Mouse (Mus musculus) left cerebral cortex, postnatal 14 days (tissue): ENCODE measurements around the gene Tsga13. TPM values are rescaled to one million over a fixed set of nuclear protein-coding genes. Genes with fewer than 3 reads are reported as not detected.

Experiments
- DNase-seq, 2 experiments: peaks; one replicate each; pipeline ENCODE4 v3.0.0; 2021 to 2022; ENCODE audit warnings: low spot score in 2 of 2, mixed read lengths in 1 of 2
- intact Hi-C: fragments of 180-260 bp; cut with DNase I; formaldehyde crosslinking; loops from one replicate; pipeline ENCODE4 v1.15.1; 2025
- long read RNA-seq, 2 experiments: library from polyadenylated mRNA; stranded (forward); transcript quantifications; one replicate each; pipeline ENCODE4 v2.0.0; 2021
- total RNA-seq, 2 experiments: library from RNA; stranded (reverse); gene quantifications; 2 replicates each; pipeline ENCODE4 v1.2.3; 2021

The Tsga13 gene
- under 1 TPM in 1 of 2 experiments, not detected in 1; 0.30 TPM for total RNA-seq
- long read RNA-seq, experiment 1, partial matches to known transcripts = 1 of 1 reads
- long read RNA-seq, experiment 1, other reads (novel, unspliced or antisense) = 0 of 1 reads
- long read RNA-seq, experiment 2 = 0 reads

DNA sequence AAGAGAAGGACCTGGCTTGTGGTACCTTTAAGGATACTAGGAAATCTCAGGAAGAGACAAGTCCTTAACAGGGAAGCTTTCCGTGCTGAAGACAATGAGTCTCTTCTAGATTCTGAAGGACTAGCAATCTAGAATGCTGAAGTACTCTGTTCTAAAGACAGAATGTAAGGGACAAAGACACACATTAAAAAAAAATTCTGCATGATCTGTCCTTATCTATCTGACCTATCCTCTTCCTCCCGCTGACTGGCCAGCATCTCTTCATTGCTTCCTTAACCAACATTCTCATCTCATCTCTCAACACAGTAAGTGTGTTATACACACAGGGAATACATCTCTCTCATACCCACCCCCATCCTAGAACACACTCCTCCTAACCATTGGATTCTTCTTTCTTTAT, at the start of gene Tsga13:
Tsga13 (minus strand) TSS at position 101 of the 400 bp plus-strand sequence.
- intact Hi-C loops = no loop called here
- DNase-seq = no peak

DNA sequence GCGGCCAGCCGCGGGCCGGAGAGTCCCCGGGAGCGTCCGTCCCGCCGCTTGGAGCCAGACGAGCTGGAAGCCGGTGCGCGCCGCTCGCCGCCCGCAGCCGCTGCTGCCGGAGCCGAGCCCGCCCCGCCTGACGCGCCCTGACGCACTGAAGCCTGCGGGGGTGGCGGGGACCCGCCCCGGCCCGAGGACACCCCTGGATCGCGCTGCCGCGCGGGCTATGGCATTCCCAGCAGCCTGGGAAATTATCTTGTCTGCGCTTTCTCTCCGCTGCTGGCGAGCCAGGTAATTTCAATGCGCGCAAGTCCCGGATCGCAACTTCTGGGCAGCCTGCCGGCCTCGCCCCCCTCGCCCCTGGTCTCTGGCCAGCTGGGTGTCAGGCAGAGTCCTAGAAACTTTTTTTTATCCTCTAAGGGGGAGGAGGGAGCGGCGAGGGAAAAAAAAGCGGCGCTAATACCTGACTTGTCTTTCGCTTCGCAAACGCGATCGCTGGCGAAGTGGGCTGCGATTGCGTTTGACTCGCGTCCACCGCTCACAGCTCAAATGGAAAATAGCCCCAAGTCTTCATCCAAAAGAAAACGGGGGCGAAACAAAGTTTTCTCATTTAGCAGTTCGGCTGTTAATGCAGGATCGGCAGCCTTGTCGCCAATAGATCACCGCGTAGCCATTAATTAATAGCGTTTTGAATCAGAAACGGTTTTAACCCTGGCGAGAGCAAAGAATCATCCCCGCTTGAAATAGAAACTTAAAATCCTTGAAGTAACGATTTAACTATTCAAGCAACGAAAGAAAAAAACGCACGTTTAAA, 43.6 kb upstream of the Tsga13 start, which contains the start of gene Klf14:
Klf14 (minus strand) TSS at position 343 of the 805 bp plus-strand sequence.
- no peak for DNase-seq
- intact Hi-C loops = no loop called here

DNA sequence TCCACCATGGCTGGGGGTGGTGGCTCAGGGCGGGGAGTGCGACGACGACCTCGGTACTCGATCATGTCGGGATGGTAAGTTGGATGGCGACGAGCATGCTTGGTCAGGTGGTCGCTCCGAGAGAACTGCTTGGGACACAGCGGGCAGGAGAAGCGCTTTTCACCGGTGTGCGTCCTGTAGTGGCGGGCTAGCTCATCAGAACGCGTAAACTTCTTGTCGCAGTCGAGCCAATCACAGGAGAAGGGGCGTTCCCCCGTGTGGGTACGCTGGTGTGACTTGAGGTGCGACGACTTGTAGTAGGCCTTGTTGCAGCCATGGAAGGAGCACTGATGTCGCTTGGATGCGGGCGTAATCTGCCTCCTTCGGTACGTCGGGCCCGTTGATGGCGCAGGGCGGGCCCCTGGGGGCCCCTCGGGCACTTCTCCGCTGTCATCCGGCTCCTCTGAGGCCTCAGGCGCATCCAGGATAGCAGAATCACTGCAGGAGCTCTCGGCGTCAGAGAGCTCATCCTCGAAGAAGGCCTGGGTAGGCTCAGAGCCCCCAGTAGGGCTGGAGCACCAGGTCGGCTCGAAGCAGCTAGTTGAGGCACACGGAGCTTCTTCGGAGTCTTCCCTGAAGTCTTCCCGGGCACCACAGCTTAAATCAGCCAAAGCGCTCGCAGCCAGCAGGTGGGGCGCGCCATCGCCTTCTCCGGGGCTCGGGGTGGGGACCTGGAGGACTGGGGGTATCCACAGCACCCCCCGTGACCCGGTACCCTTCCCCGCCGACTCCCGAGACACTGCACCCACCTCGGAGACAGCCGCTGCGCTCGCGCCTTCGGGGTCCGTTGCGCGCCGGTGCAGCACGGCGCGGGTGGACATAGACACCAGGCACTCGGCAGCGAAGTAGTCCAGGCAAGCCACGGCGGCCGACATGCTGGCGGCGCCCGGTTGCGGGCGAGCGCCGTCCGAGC, 42.7 kb upstream of the Tsga13 start:
- DNase-seq = peak in 1 of 2 experiments; percentile 55
- intact Hi-C loops = no loop called here

DNA sequence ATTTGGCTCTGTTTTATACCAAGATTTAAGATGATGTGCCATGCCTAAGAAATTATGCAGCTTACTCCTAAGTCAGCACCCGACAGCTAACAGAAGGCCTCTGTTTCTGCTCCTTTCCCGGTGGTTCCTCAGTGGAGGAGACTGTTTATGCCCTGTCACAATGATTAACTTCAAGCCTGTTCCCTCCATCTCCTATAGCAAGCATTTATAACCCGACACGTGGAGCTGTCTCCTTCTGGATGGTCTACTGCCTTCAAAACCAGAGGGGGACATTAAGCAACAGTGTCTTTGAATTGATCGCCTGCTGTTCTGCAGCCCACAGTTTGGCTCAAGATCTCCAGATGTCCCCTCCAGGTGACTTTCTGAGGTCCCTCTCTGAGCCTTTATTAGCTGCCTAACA, 23.9 kb upstream of the Tsga13 start:
- no peak for DNase-seq
- intact Hi-C loops = no loop called here

DNA sequence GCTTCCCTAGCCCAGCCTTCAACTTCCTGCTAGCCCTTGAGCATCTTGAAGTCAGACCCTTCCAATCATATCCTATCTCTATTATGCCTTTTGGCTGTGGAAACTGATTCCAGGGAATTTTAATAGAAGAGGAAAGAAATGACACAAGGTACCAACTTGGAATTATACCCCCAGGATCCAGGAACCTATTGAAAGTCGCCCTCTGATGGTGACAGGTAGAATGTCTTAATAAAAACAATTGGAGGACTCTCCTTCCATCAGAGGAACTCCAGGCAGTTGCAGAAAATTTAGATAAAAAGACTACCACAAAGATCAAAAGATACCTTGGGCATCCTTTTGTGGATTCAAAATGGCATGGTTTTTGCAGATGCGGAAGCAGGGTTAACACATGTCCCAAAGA, 7.4 kb upstream of the Tsga13 start:
- DNase-seq = no peak
- intact Hi-C loops = no loop called here

DNA sequence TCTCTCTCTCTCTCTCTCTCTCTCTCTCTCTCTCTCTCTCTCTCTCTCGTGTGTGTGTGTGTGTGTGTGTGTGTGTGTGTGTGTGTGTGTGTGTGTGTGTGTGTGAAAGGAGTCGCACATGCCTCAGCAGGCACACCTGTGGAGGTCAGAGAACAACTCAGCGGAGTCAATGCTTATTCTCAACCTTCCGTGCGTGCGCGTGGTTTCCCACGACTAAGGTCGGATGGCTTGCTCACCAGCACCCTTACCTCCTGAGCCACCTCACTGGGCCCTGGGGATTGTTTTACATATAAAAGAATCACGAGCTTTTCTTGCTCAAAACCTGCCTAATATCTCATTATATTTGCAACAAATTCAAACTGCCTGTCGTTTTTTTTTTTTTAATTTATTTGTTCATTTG, 6.5 kb upstream of the Tsga13 start:
- DNase-seq = no peak
- intact Hi-C loops = no loop called here

DNA sequence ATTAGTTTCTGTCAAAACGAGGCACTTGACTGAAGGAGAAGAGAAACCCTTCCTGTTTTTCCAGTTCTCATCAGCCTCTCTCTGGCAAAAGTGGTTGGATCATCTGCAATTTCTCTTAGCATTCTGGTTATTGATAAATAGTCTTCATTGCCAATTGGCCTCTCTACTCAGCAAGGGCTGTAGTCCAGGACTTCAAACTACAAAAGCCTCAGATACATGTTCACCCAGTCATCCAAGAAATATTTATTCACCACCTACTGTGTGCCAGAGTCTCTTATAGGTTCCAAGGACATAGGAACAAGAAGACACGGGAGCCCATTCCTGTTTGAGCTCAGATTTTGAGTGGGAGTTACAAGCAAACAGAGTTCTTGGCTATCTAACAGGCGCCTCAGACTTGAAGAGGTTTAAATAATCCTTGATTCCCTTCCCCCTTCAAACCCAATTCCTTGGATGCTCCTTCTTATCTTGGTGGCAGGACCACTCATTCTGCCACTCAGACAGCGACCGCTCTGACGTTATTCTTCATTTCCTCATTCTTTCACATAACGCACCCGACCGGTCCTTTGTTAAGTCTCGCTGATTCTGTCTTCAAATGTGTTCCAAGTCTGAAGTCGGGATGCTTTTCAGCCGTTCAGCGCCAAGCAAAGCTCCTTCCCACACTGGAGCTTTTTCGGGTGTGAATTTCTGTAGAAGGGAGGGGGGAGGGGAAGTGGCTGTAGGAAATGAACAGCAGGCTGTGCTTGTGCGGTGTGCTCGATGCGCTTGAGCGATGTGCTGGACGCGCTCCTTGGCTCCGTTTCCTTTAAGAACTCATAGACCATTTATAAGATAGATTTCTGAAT, 5.7 kb upstream of the Tsga13 start:
- peak; percentile 59 to 77 for DNase-seq
- intact Hi-C loops = no loop called here

DNA sequence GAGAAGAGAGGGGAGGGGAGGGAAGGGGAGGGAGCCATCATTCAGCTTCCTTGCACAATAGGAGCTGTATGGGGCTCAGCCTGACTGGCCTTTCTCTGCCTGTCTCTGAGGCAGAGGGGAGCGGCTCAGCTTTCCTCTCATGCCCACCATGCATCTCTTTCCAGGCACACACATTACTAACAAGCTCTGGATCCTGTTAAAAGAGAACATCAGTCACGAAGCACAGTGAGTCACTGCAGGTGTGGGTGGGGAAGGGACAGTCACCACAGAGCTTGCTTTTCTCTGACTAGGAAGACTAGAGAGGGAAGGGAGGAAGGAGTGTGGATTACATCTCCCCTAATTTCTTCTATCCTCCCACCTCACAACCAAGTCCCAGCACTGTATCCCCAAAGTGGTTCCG, 7.4 kb downstream of the Tsga13 start:
- peak; percentile 59 to 81 for DNase-seq

DNA sequence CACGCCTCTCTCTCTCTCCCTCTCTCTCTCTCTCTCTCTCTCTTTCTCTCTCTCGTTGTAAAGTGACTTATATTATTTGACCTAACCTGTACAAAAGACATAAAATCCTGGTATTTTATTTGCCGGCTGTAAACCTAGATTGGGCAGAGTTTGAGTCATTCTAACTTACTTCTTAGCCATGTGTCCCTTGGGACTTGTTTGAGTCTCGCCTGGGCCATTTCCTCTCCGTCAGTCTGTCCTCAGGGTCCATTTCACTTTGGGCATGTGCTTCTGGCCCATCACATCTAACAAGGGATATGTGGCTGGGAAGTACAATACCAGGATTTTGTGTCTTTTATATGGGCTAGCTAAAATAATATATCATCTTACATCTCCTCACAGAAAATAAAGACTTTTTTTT, 10.5 kb downstream of the Tsga13 start:
- intact Hi-C loops = loop anchor here (5.0 kb wide), 1 partner anchor 77 kb away; no protein-coding TSS in a partner anchor
- no peak for DNase-seq

More for the DNA sequence above, 7.4 kb downstream of the Tsga13 start:
- intact Hi-C loops = no loop called here

DNA sequence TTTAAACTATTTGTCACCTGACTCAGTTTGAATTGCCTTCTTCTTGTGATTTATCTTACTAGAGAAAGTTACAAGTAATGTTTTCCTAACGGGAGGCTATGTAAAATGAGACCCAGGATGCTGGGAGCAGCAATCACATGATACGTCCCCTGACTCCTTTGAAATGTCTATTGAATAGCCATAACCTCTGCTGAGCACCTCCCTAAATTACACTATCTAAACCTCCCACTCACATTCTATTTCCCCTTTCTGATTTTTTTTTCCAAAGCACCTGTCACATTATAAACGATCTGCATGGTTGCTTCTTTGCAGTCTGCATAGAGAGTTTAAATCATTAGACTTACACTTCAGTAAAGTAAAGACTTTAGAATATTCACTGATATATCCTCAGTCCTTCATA, 11.3 kb downstream of the Tsga13 start:
- DNase-seq = no peak
- intact Hi-C loops = loop anchor here (5.0 kb wide), 1 partner anchor 78 kb away; no protein-coding TSS in a partner anchor

DNA sequence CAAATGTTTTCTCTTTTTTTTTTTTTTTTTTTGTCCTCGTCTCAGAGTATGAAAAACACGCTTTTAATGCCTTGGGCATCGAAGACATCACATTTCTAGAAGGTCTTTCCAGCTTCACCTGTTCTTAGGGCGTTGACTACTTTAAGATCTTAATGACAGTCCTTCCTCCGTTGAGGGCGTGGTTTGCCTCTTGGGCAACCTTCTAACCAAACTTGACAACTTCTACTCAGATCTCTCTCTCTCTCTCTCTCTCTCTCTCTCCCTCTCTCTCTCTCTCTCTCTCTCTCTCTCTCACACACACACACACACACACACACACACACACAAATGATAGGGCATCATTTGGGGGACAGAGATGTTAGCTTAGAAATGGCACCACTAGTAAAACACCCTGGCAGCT, 17.9 kb downstream of the Tsga13 start:
- DNase-seq = no peak
- intact Hi-C loops = no loop called here

DNA sequence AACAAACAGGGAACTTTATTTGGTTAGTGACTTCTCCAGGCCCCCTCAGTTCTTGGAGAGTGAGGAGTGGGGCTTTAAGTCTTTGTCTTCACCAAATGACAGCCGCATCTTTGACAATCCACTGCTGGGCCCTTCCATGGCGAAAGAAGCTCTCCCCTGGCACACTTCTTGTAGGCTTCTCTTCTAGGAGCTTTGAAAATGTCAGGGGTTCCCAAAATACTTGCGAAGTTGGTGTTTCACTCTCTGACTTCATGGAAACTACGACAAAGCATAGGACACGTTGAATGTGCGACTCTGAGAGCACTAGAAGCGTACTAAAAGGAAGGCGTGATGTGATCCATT, 18.4 kb downstream of the Tsga13 start:
- intact Hi-C loops = no loop called here
- DNase-seq = peak in 1 of 2 experiments; percentile 11

DNA sequence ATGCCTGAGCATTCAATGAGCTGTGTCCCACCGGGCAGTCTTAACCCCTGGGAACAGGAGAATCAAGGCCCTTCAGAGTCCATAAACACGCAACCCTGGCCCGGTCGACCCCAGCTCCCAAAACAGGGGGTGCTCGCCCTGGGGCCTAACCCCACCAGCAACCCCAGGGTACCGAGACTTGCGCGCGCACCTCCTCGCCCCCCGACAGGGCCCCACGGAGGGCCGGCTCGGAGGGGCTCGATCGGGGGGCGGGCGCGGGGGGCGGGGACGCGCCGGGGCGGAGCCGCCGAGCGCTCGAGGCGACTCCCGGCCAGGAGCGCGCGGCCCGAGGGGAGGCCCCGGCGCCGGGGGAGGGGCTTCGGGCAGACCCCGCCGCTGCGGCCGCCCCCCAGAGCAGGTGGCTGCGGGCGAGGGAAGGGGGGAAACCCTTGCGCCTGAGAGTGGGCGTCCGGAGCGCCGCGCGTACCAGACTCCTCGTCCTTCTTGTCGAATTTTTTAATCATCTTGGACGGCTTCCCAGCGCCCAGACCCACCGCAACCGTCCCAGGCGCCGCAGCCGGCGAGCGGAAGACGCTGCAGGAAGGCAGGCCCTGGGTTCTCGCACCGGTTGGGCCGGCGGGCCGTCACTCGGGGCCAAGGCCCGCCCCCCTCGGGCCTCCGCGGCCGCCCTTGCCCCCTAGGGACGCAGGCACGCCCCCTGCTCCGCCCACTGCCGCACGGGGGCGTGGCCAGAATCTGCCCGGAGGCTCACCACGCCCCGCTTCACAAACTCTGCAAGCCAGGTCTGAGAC, 19.0 kb downstream of the Tsga13 start, which contains the start of gene Copg2:
Copg2 (minus strand) TSS at position 600 of the 791 bp plus-strand sequence.
- intact Hi-C loops = no loop called here
- DNase-seq = peak; percentile 94 to 95

DNA sequence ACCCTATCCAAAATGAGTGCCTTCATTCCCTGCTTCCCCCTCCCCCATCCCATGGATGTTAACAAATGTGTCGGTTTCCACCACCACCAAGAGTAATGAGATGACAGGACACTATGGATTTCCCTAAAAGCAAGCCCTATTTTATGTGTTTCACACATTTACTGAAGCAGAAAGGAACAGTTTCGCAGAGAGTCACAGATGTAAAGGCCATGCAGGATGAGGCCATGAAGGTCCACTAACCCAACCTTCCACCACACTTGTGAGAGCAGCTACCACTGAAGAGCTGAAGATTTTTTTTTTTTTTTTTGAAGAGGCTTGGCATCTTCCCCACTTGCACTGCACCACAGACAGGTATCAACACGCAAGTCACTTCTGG, 19.6 kb downstream of the Tsga13 start:
- intact Hi-C loops = no loop called here
- peak; percentile 5 to 36 for DNase-seq

DNA sequence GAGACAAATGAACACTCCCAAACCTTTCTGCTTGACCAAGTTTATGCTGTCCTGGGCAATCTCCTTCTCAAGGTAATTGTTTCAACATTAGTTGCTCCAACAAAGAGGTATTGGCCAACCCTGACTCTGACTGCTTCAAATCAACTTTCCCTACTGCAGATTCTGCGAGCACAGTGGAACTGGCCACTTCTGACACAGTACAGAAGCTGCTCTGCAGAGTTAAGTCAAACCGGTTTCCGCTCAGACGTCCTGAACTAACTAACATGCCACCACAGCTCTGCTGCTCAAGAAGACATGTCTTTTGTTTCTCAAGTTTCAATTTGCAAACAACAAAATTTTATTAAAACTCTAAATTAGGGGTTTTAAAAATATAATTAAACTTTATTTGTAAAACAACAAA, 22.3 kb downstream of the Tsga13 start:
- intact Hi-C loops = no loop called here
- DNase-seq = no peak

DNA sequence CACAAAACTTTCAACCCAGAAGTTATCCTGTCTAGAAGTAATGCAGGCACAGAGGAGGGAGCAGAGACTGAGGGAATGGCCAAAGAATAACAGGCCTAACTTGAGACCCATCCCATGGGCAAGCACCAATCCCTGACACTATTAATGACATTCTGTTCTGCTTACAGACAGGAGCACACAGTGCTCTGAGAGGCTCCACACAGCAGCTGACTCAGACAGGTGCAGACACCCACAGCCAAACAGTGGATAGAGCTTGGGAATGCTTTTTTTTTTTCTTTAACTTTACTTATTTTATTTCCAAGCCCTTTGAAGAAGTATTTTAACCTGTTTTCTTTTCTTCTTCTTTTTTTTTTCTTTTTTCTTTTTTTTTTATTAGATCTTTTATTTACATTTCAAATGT, 23.6 kb downstream of the Tsga13 start:
- DNase-seq = no peak
- intact Hi-C loops = no loop called here

DNA sequence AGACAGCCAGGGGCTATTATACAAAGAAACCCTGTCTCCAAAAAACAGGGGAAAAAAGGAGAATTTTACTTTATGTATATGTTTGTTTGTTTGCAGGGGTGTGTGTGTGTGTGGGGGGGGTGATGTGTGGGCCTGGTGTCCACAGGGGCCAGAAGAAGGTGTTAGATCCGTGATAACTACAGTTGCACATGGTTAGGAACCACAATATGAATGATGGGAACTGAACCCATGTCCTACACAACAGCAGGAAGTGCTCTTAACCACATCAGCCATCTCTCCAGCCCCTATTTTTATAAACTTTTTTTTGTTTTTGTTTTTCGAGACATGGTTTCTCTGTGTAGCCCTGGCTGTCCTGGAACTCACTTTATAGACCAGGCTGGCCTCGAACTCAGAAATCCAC, 30.5 kb downstream of the Tsga13 start:
- intact Hi-C loops = no loop called here
- DNase-seq = no peak

DNA sequence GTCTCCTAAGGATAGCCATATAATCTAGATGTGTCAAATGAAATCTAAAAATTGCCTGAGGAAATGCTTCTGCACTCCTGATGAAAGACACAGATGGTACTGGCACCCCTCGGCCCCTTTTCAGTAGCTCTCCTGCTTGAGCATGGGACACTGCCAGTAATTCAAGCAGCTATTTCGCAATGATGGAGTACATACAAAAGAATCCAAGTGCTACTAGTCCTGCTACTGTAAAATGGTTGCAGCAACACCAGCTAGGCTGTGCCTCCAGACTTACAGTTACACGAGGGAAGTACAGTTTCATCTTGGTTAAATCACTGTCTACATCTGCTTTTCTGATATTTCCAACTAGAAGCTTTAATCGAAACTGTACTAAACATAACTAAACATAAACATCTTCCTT, 31.9 kb downstream of the Tsga13 start:
- intact Hi-C loops = no loop called here
- no peak for DNase-seq
